Mouse (Mus musculus): ENCODE measurements around the gene Stoml3. TPM values are rescaled to one million over a fixed set of nuclear protein-coding genes. Genes with fewer than 3 reads are reported as not detected.

The Stoml3 gene
- polyA plus RNA-seq, 1 experiment from 2014 or later: not detected

DNA sequence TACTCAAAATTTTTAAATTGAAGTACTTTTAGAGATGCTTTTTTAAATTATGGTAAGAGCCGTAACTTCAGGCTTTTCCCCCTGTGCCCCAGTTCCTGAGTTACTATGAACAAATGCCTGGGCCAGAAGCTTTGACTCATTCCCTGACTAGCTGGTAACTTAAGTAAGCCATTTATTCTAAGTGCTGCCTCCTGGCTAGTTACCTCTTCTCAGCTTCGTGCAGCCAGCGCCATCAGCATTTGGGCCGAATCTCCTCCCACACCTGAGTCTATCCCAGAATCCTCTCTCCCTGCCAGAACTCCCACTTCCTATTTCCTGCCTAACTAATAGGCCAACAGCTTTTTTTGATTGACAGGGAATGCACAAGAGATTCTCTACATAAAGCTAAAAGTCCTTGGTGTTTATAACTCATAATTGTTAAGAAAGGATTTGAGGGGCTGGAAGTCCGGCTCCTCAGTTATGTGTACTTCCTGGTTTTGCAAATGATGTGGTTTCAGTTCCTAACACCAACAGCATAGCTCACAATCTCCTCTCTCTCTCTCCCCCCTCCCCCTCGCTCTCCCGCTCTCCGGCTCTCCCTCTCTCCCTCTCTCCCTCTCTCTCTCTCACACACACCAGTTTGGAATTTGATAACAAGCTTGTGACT, 4.9 kb upstream of the Stoml3 start:
- 83% methylated on average over 8 of the region's 8 CpGs for WGBS
- no peak for DNase-seq (ENCODE audit: low spot score)

GRCm38 (mm10) chr3:53486561-53486960, 1.9 kb upstream of the Stoml3 start:
- TF ChIP-seq CTCF (IDR thresholded peaks at IDR 0.05; ENCODE audit: low read depth): no peak
- no peaks in the 10 kb centered on the region for H3K27me3 ChIP-seq (ENCODE audit: insufficient read depth, low read length)
- ATAC-seq (replicated peaks; ENCODE audit: low FRiP score, low read depth) (no peak), DNase-seq (ENCODE audit: low spot score) (no peak)
- peaks cover 3% of the 10 kb centered on the region; the same call in 1 of the 2 replicates for H3K36me3 ChIP-seq (ENCODE audit: insufficient read depth, low read length)
- 71% methylated on average over 10 of the region's 10 CpGs for WGBS
- no peak overlapping the region for H3K27ac ChIP-seq
- H3K9ac ChIP-seq (ENCODE audit: low read depth, low read length): no peak overlapping the region
- H3K4me2 ChIP-seq (ENCODE audit: low read length): no peak overlapping the region
- H3K4me3 ChIP-seq (replicated peaks; ENCODE audit: low read depth, low read length): no peak overlapping the region
- H3K4me1 ChIP-seq (replicated peaks; ENCODE audit: insufficient read depth, low read length): peaks cover 5% of the 10 kb centered on the region; the same call in 1 of the 2 replicates
- H3K9me3 ChIP-seq (replicated peaks; ENCODE audit: low read length): no peaks in the 10 kb centered on the region

More for the DNA sequence above, 4.9 kb upstream of the Stoml3 start:
- Histone ChIP-seq H3K4me3 (replicated peaks; ENCODE audit: low read depth, low read length) (no peak overlapping the region), H3K4me2 (ENCODE audit: low read length) (no peak overlapping the region), H3K27ac (no peak overlapping the region), H3K9ac (ENCODE audit: low read depth, low read length) (no peak overlapping the region), H3K9me3 (replicated peaks; ENCODE audit: low read length) (no peaks in the 10 kb centered on the region), H3K4me1 (replicated peaks; ENCODE audit: insufficient read depth, low read length) (peaks cover 5% of the 10 kb centered on the region; the same call in 1 of the 2 replicates), H3K27me3 (ENCODE audit: insufficient read depth, low read length) (no peaks in the 10 kb centered on the region), H3K36me3 (ENCODE audit: insufficient read depth, low read length) (peaks cover 19% of the 10 kb centered on the region)
- TF ChIP-seq CTCF (IDR thresholded peaks at IDR 0.05; ENCODE audit: low read depth): no peak
- no peak for ATAC-seq (replicated peaks; ENCODE audit: low FRiP score, low read depth)

DNA sequence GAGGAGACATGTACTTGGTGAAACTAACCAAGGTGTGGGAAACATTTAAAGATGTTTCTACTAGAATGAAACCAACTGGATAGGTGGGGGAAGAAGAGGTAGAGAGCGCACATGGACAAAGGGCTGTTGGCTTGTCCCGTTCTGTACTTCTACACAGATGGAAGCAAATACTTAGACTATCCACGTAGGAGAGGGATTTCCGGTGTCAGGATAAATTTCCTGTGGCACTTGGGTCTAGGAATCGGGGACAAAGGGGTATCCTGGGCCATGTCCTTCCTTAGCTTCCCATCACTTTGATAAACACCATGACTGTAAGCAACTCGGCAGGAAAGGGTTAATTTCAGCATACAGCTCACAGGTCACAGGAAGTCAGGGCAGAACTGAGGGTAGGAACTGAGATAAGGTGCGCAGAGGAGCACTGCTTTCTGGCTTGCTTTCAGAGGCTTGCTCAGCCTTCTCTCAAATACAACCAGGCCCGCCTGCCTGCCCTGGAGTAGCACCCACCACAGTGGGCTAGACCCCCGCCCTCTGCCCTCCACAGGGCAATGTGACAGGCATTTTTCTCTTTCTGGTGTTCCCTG, 1.4 kb upstream of the Stoml3 start:
- DNase-seq (ENCODE audit: low spot score): peak; percentile 28
- TF ChIP-seq CTCF (IDR thresholded peaks at IDR 0.05; ENCODE audit: low read depth): no peak
- Histone ChIP-seq H3K9me3 (replicated peaks; ENCODE audit: low read length) (no peaks in the 10 kb centered on the region), H3K36me3 (ENCODE audit: insufficient read depth, low read length) (peaks cover 1% of the 10 kb centered on the region; the same call in 1 of the 2 replicates), H3K4me3 (replicated peaks; ENCODE audit: low read depth, low read length) (no peak overlapping the region), H3K27me3 (ENCODE audit: insufficient read depth, low read length) (no peaks in the 10 kb centered on the region), H3K9ac (ENCODE audit: low read depth, low read length) (no peak overlapping the region), H3K27ac (no peak overlapping the region), H3K4me2 (ENCODE audit: low read length) (no peak overlapping the region), H3K4me1 (replicated peaks; ENCODE audit: insufficient read depth, low read length) (peaks cover 5% of the 10 kb centered on the region; the same call in 1 of the 2 replicates)
- WGBS: 66% methylated on average over 9 of the region's 9 CpGs
- no peak for ATAC-seq (replicated peaks; ENCODE audit: low FRiP score, low read depth)

DNA sequence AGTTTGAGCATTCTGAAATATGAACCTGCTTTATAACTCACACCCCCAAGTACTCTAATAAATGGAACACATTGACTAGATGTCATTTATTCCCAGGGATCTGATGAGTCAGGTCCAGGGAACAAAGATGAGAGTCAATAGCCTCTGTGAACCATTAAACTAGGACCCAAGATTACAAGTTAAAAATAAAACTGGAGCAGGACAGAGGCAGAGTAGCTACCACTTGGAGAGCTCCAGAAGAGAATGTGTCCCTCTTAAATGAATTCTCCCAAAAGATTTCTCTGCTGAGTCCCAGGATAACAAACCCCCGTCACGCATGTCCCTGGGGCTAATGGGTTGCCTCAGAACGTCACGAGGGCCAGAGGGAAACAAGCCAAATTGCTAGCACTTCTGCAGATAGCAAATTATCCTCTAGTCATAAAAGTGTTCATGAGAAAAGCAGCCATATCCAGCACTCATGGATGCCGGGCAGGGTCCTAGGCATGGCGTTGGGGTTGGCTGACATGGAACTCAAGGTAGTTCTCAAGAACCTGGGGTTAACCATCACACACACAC, 10.0 kb downstream of the Stoml3 start:
- no peak for TF ChIP-seq CTCF (IDR thresholded peaks at IDR 0.05; ENCODE audit: low read depth)
- H3K4me3 ChIP-seq (replicated peaks; ENCODE audit: low read depth, low read length): no peak overlapping the region
- H3K36me3 ChIP-seq (ENCODE audit: insufficient read depth, low read length): no peaks in the 10 kb centered on the region
- peak; percentile 8 for DNase-seq (ENCODE audit: low spot score)
- ATAC-seq (replicated peaks; ENCODE audit: low FRiP score, low read depth): no peak
- no peaks in the 10 kb centered on the region for H3K9me3 ChIP-seq (replicated peaks; ENCODE audit: low read length)
- 56% methylated on average over 6 of the region's 6 CpGs for WGBS
- H3K27me3 ChIP-seq (ENCODE audit: insufficient read depth, low read length): no peaks in the 10 kb centered on the region
- no peaks in the 10 kb centered on the region for H3K4me1 ChIP-seq (replicated peaks; ENCODE audit: insufficient read depth, low read length)
- no peak overlapping the region for H3K9ac ChIP-seq (ENCODE audit: low read depth, low read length)
- H3K27ac ChIP-seq: peak overlapping the region; percentile 34; the same call in 1 of the 2 replicates
- H3K4me2 ChIP-seq (ENCODE audit: low read length): no peak overlapping the region

- DNase-seq (ENCODE audit: low spot score) (peak; percentile 87), ATAC-seq (replicated peaks; ENCODE audit: low FRiP score, low read depth) (peak; percentile 78; the same call in 1 of the 2 replicates)
- peak; percentile 77 for TF ChIP-seq CTCF (IDR thresholded peaks at IDR 0.05; ENCODE audit: low read depth)
- no peak overlapping the region for H3K4me2 ChIP-seq (ENCODE audit: low read length)
- no peak overlapping the region for H3K27ac ChIP-seq
- H3K4me1 ChIP-seq (replicated peaks; ENCODE audit: insufficient read depth, low read length): no peaks in the 10 kb centered on the region
- no peaks in the 10 kb centered on the region for H3K27me3 ChIP-seq (ENCODE audit: insufficient read depth, low read length)
- no peaks in the 10 kb centered on the region for H3K9me3 ChIP-seq (replicated peaks; ENCODE audit: low read length)
- no peaks in the 10 kb centered on the region for H3K36me3 ChIP-seq (ENCODE audit: insufficient read depth, low read length)
- WGBS: 71% methylated on average over 6 of the region's 6 CpGs
- no peak overlapping the region for H3K4me3 ChIP-seq (replicated peaks; ENCODE audit: low read depth, low read length)
- H3K9ac ChIP-seq (ENCODE audit: low read depth, low read length): no peak overlapping the region
Measured at GRCm38 (mm10) chr3:53502428-53502827, 14.0 kb downstream of the Stoml3 start.

DNA sequence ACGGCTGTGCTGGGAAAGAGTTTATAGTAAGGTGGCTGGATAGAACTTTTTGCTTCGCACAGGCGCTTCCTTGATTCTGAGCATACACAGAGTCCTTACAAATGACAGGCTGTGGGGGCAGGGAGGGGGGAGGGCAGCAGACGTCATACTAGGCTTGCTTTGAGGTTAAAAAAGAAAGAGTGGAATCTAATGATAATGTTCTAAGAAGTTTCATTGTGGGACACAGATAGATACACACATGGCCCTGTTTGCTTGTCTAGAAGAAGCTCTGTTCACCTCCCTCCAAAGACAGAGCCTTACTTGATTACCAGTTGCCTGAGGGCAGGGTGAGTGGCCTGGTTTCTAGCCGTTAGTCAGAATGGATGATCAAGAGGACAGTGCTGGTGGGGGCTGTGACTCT, 24.6 kb downstream of the Stoml3 start:
- Histone ChIP-seq H3K27me3 (ENCODE audit: insufficient read depth, low read length) (no peaks in the 10 kb centered on the region), H3K4me3 (replicated peaks; ENCODE audit: low read depth, low read length) (no peak overlapping the region), H3K9me3 (replicated peaks; ENCODE audit: low read length) (no peaks in the 10 kb centered on the region), H3K4me1 (replicated peaks; ENCODE audit: insufficient read depth, low read length) (no peaks in the 10 kb centered on the region), H3K9ac (ENCODE audit: low read depth, low read length) (no peak overlapping the region), H3K4me2 (ENCODE audit: low read length) (no peak overlapping the region), H3K36me3 (ENCODE audit: insufficient read depth, low read length) (peaks cover 3% of the 10 kb centered on the region; the same call in 1 of the 2 replicates), H3K27ac (no peak overlapping the region)
- WGBS: 49% methylated on average over 5 of the region's 5 CpGs
- ATAC-seq (replicated peaks; ENCODE audit: low FRiP score, low read depth) (no peak), DNase-seq (ENCODE audit: low spot score) (no peak)
- TF ChIP-seq CTCF (IDR thresholded peaks at IDR 0.05; ENCODE audit: low read depth): no peak
